Mouse (Mus musculus): ENCODE measurements around the gene Tnfaip2.

GRCm38 (mm10) chr12:111463570-111463969, 21.3 kb downstream of the Tnfaip2 start:
- no peak for TF ChIP-seq POLR2A (IDR thresholded peaks at IDR 0.05; ENCODE audit: low read depth, low read length)
- no peak for TF ChIP-seq CTCF (IDR thresholded peaks at IDR 0.05; ENCODE audit: extremely low read depth, insufficient read depth, insufficient read length, insufficient replicate concordance)

Measured in spleen, adult 2 months (tissue).